Mouse (Mus musculus) small intestine, adult 2 months (tissue): ENCODE measurements around the gene Rap1gap2.

ENCODE experiments used
- CTCF ChIP-seq: fragments of 200-500 bp; IDR thresholded peaks from 2 replicates; pipeline ENCODE4 v1.5.1; 2012; ENCODE audit warnings: low read depth, mild to moderate bottlenecking, control low read depth, inconsistent platforms, low read length, moderate library complexity, mixed read lengths; ENCODE audit not compliant: insufficient replicate concordance, insufficient read length; ENCODE audit errors: extremely low read depth
- POLR2A ChIP-seq: fragments of 200-500 bp; IDR thresholded peaks from 2 replicates; pipeline ENCODE4 v1.6.1; 2012; ENCODE audit warnings: low read depth, mild to moderate bottlenecking, control low read depth, inconsistent platforms, low read length, moderate library complexity

DNA sequence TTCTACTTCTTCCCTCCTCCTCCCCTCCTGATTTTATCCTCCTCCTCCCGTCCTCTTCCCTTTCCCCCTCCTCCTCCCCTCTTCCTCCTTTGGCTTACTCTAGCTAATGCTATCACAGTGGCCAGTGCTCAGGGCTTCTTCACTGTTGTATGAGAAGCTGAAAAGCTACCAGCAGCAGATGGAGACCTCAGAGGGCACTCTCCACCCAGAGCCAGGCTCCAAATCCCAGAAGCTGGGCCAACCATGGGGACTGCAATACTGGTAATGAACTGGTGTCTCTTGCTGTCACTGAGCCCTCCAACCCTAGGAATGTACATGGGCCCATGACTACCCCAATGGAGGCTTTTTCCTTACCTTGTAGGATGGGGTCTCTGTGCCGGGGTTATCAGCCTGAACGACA lies 198.8 kb downstream of the Rap1gap2 start:
- TF ChIP-seq POLR2A (no peak), CTCF (no peak)
